Mouse (Mus musculus) heart, postnatal 25 days (tissue): ENCODE results near the gene Clstn2. TPM values are rescaled to one million over a fixed set of nuclear protein-coding genes. Genes with fewer than 3 reads are reported as not detected.

Experiments
- DNase-seq: peaks from one replicate; pipeline ENCODE4 v3.0.0; 2022; ENCODE audit warnings: low spot score
- intact Hi-C: fragments of 180-260 bp; cut with DNase I; formaldehyde crosslinking; loops from one replicate; pipeline ENCODE4 v1.15.1; 2025
- total RNA-seq, 2 experiments: library from RNA; stranded (reverse); gene quantifications; 2 replicates each; pipeline ENCODE4 v1.2.3; 2021

Clstn2 gene
- total RNA-seq, 2 experiments from 2014 or later: 0.81 to 0.88 TPM

DNA sequence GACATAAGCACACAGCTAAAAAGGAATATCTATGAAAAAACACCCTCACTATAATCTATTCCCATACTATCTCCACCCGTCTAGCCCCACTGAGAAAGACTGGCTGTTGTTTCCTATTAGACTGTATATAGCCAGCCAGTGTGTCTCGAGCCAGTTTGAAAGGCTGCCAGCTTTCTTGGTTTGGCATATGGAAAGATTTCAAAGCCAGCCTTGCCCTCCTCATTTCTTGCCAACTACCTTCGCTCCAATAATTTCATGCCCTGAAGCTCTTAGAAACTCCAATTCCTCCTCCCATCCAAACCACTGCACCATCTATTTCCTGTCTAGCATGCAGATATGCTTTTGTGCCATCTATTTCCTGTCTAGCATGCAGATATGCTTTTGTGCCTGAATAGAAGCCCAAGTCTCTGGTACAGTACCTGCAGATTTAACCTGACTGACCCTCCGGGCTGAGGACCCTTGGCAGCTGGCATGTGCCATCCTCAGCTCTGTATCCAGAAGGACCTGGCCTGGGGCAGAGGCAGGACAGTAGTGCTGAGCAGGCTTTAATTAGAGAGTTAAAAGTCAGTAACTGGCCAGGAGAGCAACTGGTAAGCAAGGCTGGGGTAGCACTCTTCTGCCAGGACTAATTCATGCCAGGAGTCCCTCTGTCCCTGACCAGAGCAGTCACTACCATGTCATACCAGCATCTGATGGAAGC is 76.4 kb downstream of the Clstn2 start:
- intact Hi-C loops: no loop called here
- no peak for DNase-seq

DNA sequence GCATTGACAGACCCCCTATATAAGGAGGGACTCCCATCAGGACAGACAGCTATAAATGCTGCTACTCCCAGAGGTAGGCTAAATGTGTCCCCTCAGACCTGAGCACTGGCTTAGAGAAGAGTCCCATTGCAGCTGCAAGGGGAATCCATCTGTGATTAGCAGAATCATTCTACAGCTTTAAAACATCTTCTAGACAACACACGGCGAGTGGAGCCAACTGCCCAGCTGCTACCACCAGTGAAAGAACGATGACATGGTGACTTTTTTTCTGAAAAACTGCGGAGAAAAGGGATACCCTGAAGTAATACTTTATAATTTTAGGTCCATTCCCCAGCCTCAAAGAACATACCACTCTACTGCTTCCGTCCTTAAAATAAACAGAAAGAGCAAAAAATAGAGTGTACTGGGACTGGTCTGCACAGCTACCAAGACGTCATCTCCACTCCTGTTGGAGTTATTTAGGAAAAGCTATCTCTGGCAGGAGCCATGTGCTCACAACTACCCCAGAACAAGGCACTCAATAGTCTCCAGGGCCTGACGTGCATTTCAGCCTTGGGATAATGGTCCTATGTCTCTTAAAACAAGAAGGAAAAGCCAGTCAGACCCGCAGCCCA is 79.1 kb downstream of the Clstn2 start:
- no peak for DNase-seq
- intact Hi-C loops: no loop called here

DNA sequence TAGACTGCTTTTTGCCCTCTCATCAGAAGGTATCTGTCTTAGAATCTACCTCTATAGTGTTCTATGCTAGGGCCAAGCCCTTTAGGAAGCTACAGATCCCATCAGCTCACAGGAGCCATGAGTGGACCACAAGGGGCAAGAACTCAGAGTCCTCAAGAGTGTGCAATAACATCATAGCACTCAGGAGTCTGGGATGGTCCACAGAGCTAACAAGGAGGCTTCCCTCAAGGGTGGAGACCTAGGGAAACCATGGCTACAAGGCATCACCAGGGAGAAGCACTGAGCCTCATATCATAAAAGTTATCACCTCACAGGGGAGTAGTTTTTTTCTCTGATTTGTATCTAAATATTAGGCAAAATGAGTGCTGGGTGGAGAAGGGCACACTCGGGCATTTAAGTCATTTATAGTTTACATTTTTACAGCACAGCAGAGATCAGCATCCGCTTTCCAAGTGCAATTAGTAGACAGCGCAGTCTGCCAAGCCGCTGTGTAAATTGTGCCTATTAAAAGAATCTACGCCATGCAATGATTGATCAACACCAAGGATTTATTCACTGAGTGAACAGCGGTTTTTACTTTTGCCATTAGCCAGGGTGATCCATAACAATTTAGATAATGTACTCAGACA is 82.5 kb downstream of the Clstn2 start:
- no peak for DNase-seq
- intact Hi-C loops: no loop called here

DNA sequence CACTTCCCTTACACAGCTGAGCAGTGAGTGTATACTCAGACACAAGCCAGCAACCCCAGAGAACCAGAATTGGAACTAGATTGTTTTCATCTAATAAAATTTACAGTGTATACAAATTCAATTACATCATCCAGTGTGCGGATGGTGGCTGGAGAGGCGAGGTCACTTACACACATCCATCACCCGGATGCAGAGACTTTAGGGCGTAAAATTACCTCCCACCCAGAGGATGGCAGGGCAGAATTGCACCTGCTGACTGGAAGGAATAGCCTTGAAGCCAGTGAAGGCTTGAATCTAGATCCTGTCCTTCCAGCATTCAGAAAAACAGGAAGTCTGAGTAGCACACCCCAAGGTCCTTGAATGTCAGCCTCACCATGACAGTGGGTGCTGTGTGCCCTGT is 113.7 kb downstream of the Clstn2 start:
- no peak for DNase-seq

DNA sequence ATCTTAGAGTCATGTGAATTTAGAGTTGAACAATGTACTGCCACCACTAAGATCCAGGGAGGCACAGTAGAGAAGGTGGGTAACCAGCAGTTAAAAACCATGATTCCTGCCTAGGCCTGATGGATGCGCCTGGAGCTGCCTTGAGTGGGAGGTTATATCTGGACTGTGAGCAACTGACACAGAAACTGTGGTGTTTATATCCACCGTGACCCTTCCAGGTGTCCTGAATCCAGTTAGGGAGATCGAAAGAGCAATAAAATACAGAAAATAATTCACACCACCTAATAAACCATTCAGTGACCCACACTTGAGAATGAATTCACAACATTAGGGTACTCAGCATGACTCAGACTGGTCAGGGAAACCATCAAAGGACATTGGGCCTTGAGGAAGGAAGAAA is 141.6 kb downstream of the Clstn2 start:
- DNase-seq: no peak
- intact Hi-C loops: no loop called here

More for the DNA sequence above, 113.7 kb downstream of the Clstn2 start:
- intact Hi-C loops: no loop called here

DNA sequence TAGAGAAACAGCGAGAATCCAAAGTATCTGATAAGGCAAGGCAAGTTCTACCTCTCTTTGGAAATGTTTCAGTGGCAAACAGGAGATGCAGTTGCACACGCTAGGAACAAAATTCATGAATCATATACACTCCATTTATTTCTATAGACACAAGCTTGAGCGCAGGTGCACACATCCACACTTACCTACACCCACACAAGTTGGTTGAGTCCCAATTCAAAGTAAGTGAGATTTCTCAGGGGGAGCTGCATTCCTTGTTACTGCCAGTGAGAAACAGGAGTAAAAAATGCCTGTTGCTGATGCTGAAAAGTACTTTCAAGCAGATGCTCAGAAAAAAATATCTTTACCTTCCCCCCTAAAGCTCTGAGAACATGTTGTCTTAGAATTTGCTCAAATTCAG is 149.6 kb downstream of the Clstn2 start:
- no peak for DNase-seq
- intact Hi-C loops: no loop called here

DNA sequence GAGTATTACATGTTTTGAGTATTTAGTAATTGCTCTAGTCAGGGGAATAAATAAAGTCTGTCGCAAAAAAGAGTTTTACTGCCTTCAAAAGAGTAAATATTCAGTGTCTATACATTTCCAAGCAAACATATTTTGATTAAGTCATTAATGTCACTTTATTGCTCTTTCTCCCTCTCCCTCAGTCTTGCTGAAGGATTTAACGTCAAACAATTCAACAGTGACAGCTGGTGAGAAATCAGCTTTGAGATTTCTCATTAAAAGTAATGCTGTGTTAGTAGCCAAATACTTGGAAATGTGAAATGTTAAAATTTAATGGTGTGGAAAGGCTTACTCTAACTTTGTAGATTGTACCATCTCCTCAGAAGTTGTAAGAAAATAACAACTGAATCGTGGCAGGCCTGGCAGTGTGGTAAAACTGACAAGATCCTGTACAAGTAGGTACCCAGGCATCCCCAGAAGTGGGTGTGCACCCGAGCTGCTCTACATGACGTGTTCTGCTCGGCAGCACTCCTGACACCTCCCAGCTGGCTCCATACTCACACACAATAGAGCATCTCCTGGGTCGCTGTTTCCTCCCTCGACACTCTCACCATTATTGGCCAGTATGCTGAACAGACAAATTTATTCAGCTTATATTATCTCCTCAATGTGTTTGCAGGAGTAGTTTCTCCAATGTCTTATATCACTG is 165.8 kb downstream of the Clstn2 start:
- DNase-seq: no peak
- intact Hi-C loops: no loop called here

DNA sequence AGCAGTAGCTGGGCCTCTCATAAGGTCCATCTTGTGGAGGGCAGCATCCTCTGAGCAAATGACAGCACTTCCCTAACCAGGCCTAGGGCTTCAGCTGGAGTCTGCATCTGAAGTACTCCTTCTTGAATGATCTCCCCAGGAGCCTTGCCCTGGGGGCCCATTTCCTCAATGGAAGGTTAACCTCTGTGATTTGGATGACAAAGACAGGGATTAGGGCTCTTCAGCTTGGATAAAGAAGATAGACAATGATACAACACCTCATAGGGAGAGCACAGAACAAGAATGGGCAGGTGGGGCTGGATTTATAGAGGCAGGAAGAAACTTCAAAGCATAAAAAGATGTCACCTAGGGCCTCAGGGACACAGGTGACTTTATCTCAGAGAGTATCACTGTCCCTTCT is 180.1 kb downstream of the Clstn2 start:
- no peak for DNase-seq
- intact Hi-C loops: no loop called here

DNA sequence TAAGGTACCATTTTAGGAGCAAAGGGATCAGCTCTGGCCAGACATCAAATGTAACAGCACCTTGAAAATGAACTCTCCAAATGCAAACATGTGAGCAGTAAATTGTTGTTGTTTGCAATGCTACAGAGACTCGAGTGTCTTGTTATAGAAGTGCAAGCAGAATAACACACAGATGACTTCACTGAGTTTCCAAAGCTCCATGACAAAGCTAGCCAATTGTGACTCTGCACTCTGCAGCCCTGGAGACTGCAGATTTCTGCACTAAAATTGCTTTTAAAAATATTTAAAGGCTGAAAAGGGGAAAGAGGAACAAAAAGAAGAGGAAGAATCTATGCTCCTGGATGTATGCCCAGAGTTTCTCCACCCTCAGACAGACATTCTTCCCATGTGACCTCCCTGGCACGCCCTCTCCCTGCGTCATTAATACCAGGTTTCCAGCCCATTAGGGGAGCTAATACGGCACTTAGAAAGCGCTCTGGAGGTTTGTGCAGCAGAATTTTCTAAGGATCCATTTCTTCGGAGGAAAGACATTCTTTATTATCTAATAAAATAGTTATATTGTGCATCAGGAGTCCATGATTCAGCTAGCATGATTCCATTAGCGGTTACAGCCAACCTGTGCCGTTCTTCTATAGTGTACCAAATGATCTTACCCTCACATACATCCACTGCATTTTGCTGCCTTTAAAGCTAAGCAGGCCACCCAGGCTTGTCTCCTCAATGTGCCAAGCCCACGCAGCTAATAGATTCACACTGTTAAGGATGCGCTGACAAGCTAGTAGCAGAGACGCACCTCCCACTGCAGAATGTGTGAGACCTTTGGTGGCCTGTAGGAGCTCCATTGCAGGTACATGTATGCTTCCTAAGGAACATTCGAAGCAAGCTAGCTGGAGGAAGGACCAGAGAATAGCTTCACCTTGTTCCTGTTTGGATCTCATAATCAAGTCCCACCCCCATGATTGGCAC is 184.8 kb downstream of the Clstn2 start:
- intact Hi-C loops: no loop called here
- no peak for DNase-seq

DNA sequence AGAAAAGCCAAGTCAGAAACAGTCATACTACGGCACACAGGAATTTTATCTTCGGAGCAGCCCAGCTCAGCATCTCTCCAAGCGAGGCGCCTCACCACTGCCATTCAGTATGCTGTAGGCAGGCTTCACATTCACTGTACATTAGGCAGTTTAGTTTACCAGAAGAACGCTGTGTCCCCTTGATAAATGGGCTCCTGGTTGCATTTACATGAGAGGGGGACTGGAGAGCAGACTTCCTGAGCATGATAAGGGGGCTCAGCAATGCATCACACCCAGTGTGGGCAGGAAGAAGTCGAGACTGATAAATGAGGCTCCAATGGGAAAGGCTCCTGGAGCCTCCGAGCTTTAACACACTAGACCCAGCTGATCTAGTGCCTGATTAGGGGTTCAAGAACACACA is 190.9 kb downstream of the Clstn2 start:
- intact Hi-C loops: no loop called here
- DNase-seq: no peak

DNA sequence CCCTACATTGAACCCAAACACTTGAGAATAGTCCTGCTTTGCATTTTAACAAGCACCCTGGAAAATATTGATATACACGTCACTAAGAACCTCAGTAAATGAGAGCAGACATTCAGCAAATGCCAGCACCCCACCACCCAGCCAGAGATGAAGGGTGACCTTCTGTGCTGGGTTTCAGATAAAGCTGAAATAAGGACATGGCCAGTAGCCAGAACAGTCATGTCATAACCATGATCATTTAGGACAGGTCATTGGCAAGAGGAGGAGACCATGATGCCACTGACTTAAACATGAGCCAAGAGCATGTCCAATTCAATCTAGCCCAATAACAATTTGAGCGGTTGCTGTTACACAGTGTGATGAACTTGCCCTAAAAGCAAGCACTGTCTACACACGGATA is 201.8 kb downstream of the Clstn2 start:
- no peak for DNase-seq
- intact Hi-C loops: no loop called here

DNA sequence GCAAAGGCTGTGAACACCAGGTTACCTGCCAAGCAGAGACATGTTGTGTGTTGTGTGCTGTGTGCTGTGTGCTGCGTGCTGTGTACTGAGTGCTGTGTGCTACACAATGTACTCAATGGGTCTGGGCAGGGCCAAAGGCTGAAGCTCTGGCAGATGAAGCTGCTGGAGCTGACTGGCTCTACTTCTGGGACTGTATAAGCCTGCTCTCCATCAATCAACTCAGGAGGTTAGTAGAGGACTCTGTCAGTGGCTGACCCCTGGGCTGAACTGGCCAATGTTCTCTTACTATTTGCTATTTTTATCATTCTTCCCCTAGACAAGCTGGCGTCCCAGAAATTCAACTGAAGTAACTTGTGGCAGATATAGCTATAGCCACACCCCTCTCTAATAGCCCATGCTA is 203.1 kb downstream of the Clstn2 start:
- intact Hi-C loops: no loop called here
- DNase-seq: no peak

DNA sequence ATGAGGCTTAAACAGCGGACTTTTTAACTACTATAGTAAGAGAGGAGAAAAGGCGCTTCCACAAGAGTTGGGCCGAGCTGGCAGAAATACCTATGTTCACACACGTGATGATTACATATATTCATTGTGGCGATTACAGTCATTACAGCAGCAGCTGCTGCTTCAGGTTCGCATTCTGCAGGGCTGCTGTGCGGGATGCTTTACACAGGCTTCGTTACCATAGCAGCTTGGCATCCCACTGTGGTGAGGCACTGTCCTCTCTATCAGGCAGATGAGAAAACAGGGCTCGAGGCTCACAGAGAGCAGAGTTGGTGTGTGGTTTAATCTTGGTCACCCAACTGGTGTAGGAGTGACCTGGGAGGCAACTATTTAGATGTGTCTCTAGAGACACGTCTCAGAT is 205.3 kb downstream of the Clstn2 start:
- intact Hi-C loops: no loop called here
- no peak for DNase-seq

DNA sequence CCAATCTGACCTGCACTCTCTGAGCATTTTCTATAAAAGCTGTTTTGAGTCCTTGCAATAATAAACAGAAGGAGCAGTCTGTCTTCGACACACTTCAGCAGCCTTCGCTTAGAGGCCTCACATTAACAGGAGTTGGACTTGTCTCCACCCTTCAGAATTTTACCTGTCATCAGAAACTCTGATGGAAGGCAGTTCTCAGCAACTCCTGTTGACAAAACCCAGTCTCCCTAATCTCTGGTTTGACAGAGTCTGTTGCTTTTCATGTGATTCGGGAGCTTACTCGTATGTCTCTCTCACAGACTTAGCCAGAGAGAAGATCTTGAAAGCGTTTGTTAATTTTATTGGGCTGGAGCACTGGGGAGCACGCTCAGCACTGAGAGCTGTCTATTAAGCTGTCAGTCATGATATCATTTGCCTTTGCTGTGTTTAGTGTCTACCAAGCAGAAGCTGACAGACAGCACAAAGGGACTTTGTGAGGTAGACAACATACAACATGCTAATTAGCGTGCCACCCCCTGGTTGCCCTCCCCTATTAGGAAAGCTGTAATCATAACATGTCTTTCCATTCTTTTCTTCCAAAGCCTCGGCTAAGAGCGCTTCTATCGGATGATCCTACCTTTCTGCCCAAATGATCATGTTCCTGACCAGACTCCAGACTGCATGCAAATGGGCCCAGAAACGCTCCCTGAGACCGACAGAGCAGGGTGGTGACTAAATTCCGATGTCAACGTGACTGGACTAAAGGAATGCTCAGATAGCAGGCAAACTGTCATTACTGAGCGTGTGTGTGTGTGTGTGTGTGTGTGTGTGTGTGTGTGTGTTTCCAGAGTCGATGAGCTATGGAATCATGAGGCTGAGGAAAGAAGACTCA is 206.7 kb downstream of the Clstn2 start:
- DNase-seq: no peak
- intact Hi-C loops: no loop called here

DNA sequence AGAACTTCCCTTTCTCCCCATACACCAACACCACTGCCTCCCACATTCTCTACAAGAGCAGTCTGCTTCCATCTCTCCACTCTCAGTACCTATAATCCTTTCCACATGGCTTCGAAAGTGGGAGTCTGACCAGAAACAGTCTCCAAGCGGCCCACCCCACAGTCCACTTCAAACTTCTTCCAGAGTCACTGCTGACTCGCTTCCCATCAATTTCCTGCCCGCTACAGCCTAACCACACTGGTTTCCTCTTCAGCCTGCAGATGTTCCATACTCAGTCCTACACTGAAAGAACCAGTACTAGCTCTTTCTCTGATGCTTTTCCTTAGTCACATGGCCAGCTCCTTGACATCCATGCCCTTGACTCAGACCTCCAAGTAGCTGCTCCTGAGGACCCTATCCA is 215.9 kb downstream of the Clstn2 start:
- DNase-seq: no peak
- intact Hi-C loops: no loop called here

DNA sequence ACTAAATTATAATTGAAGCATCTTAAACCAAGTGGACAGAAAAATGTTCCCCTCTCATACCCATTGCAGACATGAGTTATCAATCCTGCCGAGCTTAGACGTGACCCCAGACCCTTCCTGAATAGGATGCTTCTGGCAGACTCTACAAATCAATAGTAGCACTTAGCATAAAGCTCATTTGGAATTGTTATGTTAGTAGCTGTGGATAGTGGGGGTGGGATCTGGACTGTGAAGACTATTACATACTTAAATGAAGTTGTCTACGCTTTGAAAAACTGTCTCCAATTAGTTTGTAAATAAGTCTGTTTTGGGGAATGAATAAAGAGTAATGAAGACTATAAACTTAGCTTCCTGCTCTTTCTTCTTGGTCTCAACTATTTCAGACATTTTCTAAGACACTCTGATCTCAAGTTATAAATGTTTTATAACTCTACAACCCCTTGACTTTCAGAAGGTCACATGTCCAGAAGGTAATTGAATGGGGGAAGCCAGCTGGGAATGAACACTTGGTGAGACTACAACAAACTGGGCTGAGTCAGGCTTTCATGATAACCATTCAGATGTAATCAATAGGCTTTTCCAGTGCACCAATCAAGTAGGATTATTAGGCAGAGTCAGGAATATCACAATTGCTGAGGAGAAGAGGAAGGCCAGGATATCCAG is 216.7 kb downstream of the Clstn2 start:
- no peak for DNase-seq
- intact Hi-C loops: no loop called here

DNA sequence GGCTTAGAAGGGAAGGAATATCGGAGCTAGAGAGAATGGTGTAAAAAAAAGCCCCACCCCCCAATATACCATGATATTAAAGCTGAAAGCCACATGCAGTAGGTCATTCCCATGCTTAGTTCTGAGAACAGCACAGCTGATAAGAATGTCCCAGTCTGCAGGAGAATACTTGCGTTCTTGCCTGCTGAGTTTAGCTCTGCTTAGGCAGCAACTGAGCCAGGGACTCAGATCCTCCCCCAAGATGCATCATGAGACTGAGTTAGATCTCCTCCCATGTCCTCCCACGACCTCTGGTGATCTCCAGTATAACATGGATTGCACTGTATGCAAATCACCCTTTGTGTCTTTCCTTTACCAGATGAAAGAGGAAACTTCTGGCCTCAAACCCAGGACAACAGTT is 219.8 kb downstream of the Clstn2 start:
- DNase-seq: peak; percentile 6
- intact Hi-C loops: no loop called here

DNA sequence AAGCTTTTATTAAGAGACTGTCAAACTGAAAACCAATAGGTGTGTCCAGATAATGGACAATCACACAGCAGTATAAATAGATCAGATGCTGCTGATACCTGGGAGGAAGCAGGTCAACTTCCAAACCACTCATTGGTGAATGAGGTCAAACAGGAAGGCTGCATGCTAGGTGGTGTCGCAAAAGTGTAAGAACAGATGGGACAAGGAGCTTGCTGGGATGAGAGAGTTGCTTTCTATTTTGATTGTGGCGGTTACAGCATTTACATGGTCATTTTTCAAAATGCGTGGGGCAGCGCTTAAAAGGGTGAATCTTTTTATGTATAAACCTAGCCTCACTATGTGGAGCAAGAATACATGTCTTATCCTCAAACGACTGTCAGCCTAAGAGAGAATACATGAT is 225.9 kb downstream of the Clstn2 start:
- no peak for DNase-seq
- intact Hi-C loops: no loop called here

DNA sequence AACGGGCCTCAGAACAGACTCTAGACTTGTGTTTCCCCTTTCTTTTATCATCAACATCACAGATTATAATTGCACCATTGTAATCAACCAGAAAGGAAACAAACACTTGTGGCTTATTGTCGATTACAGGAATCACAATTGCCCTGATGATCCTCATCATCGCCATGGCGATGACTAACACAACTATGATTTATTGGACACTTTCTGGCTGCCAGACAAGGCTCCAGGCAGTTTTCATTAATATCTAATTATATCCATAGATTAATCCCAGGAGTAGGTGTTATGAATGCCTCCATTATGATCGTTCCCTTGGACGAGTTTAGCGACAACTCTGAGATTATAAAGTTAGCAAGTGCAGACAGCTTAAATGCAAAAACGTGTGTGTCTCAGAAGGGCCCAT is 239.3 kb downstream of the Clstn2 start:
- intact Hi-C loops: no loop called here
- no peak for DNase-seq
